Mouse (Mus musculus) CH12.LX (cell line): Measurements from ENCODE around the gene Prkcd.

Source experiments
- CTCF ChIP-seq, 2 experiments: IDR thresholded peaks in 1 of 2; conservative IDR thresholded peaks in 1 of 2; 2 replicates each; pipeline ENCODE4 v1.5.1; 2011 to 2012; ENCODE audit warnings: low read depth in 2 of 2, low read length in 2 of 2, improper control_type of control experiment in 1 of 2, inconsistent platforms in 1 of 2, mild to moderate bottlenecking in 1 of 2, moderate library complexity in 1 of 2
- GABPA ChIP-seq: IDR thresholded peaks from 2 replicates; pipeline ENCODE4 v1.6.1; 2012; ENCODE audit warnings: low read depth, low read length, improper control_type of control experiment, inconsistent platforms; ENCODE audit not compliant: insufficient replicate concordance
- IRF4 ChIP-seq: IDR thresholded peaks from 2 replicates; pipeline ENCODE4 v1.6.1; 2014; ENCODE audit warnings: low read depth, mild to moderate bottlenecking, inconsistent platforms, low read length, improper control_type of control experiment
- MAFK ChIP-seq: IDR thresholded peaks from 2 replicates; pipeline ENCODE4 v1.6.1; 2011; ENCODE audit warnings: low read length, improper control_type of control experiment; ENCODE audit not compliant: insufficient replicate concordance
- POLR2A ChIP-seq: IDR thresholded peaks from 2 replicates; pipeline ENCODE4 v1.6.1; 2011; ENCODE audit warnings: low read depth, mild to moderate bottlenecking, improper control_type of control experiment, low read length
- ZC3H11A ChIP-seq: IDR thresholded peaks from 2 replicates; pipeline ENCODE4 v1.6.1; 2012; ENCODE audit warnings: low read depth, mild to moderate bottlenecking, inconsistent platforms, low read length, improper control_type of control experiment
- ZNF384 ChIP-seq: IDR thresholded peaks from 2 replicates; pipeline ENCODE4 v1.6.1; 2012; ENCODE audit warnings: low read depth, low read length, improper control_type of control experiment, inconsistent platforms

GRCm38 (mm10) chr14:30630811-30631576 is 5.0 kb upstream of the Prkcd start:
- TF ChIP-seq ZC3H11A (no peak), CTCF (conservative IDR thresholded peaks at IDR 0.05 in 1 of 2, IDR thresholded peaks at IDR 0.05 in 1 of 2; ENCODE audit: low read depth in 2 of 2, low read length in 2 of 2) (no peak), IRF4 (no peak), POLR2A (no peak), MAFK (no peak), ZNF384 (no peak), GABPA (no peak)
